Mouse (Mus musculus): Measurements from ENCODE around the gene Dtx3l.
"Not testable (repeated sequence)": the region's sequence is repeated elsewhere in the genome, so short reads cannot be mapped to it uniquely, and the experiment has no call there.

Gene Dtx3l

GRCm38 (mm10) chr16:35924341-35924740 is 14.6 kb downstream of the Dtx3l start:
- ATAC-seq (ENCODE audit: low TSS enrichment), result no peak

- no peak for ATAC-seq (ENCODE audit: low TSS enrichment)
These were observed 15.3 kb downstream of the Dtx3l start for GRCm38 (mm10) chr16:35923546-35924198.

GRCm38 (mm10) chr16:35922301-35922895 is 16.6 kb downstream of the Dtx3l start:
- ATAC-seq (ENCODE audit: low TSS enrichment), result no peak

GRCm38 (mm10) chr16:35921676-35922235 is 17.2 kb downstream of the Dtx3l start:
- ATAC-seq (ENCODE audit: low TSS enrichment), result no peak

GRCm38 (mm10) chr16:35918721-35919543 is 20.0 kb downstream of the Dtx3l start:
- ATAC-seq (ENCODE audit: low TSS enrichment), result no peak

- no peak for ATAC-seq (ENCODE audit: low TSS enrichment)
These were observed 24.6 kb downstream of the Dtx3l start for GRCm38 (mm10) chr16:35914301-35914700.

GRCm38 (mm10) chr16:35913526-35913925 is 25.4 kb downstream of the Dtx3l start:
- ATAC-seq (ENCODE audit: low TSS enrichment), result no peak

- ATAC-seq (ENCODE audit: low TSS enrichment), result no peak
These were observed 27.5 kb downstream of the Dtx3l start for GRCm38 (mm10) chr16:35911449-35911848.

- no peak for ATAC-seq (ENCODE audit: low TSS enrichment)
These were observed 31.3 kb downstream of the Dtx3l start for GRCm38 (mm10) chr16:35907432-35908201.

GRCm38 (mm10) chr16:35906887-35907286 is 32.1 kb downstream of the Dtx3l start:
- no peak for ATAC-seq (ENCODE audit: low TSS enrichment)

GRCm38 (mm10) chr16:35905819-35906485 is 33.0 kb downstream of the Dtx3l start:
- ATAC-seq (ENCODE audit: low TSS enrichment), result no peak

GRCm38 (mm10) chr16:35905355-35905754 is 33.6 kb downstream of the Dtx3l start:
- no peak for ATAC-seq (ENCODE audit: low TSS enrichment)

GRCm38 (mm10) chr16:35904121-35904736 is 34.7 kb downstream of the Dtx3l start:
- ATAC-seq (ENCODE audit: low TSS enrichment), result no peak

GRCm38 (mm10) chr16:35903014-35903640 is 35.8 kb downstream of the Dtx3l start:
- no peak for ATAC-seq (ENCODE audit: low TSS enrichment)

- ATAC-seq (ENCODE audit: low TSS enrichment), result no peak
These were observed 38.4 kb downstream of the Dtx3l start for GRCm38 (mm10) chr16:35900541-35900940.

- no peak for ATAC-seq (ENCODE audit: low TSS enrichment)
These were observed 44.0 kb downstream of the Dtx3l start for GRCm38 (mm10) chr16:35894997-35895396.

- ATAC-seq (ENCODE audit: low TSS enrichment), result not testable (repeated sequence)
These were observed 47.3 kb downstream of the Dtx3l start for GRCm38 (mm10) chr16:35891603-35892002.

- ATAC-seq (ENCODE audit: low TSS enrichment), result no peak
These were observed 48.3 kb downstream of the Dtx3l start for GRCm38 (mm10) chr16:35890645-35891044.

- no peak for ATAC-seq (ENCODE audit: low TSS enrichment)
These were observed 50.0 kb downstream of the Dtx3l start for GRCm38 (mm10) chr16:35888910-35889309.

- no peak for ATAC-seq (ENCODE audit: low TSS enrichment)
These were observed 50.8 kb downstream of the Dtx3l start for GRCm38 (mm10) chr16:35888174-35888573.

Measured in frontal cortex, adult (tissue).